Mouse (Mus musculus) right cerebral cortex, postnatal 36 days (tissue): ENCODE measurements around the gene Cfap97.
A peak's percentile ranks its signal among the peaks of the same experiment; 100 is the strongest.
"Not testable (repeated sequence)": the region's sequence is repeated elsewhere in the genome, so short reads cannot be mapped to it uniquely, and the experiment has no call there.

Experiments used
- DNase-seq, 2 experiments: peaks; one replicate each; pipeline ENCODE4 v3.0.0; 2022; ENCODE audit warnings: low spot score in 2 of 2, mixed read lengths in 1 of 2

Gene Cfap97

GRCm38 (mm10) chr8:46151202-46152062, at the start of gene Cfap97:
Cfap97 (plus strand) TSS chr8:46151771.
- peak; percentile 29 to 30 for DNase-seq

GRCm38 (mm10) chr8:46103434-46103833, 48.1 kb upstream of the Cfap97 start:
- no peak for DNase-seq

- DNase-seq, result no peak
Measured at GRCm38 (mm10) chr8:46107690-46108089, 43.9 kb upstream of the Cfap97 start.

GRCm38 (mm10) chr8:46113421-46114170, 38.0 kb upstream of the Cfap97 start:
- DNase-seq, result not testable (repeated sequence)

- peak; percentile 44 to 53 for DNase-seq
Measured at GRCm38 (mm10) chr8:46117172-46117571, 34.4 kb upstream of the Cfap97 start.

- DNase-seq, result no peak
Measured at GRCm38 (mm10) chr8:46119176-46119575, 32.4 kb upstream of the Cfap97 start.

GRCm38 (mm10) chr8:46122498-46122897, 29.1 kb upstream of the Cfap97 start:
- no peak for DNase-seq

GRCm38 (mm10) chr8:46130426-46130825, 21.1 kb upstream of the Cfap97 start:
- DNase-seq, result no peak

GRCm38 (mm10) chr8:46135546-46135945, 16.0 kb upstream of the Cfap97 start:
- not testable (repeated sequence) for DNase-seq

- no peak for DNase-seq
Measured at GRCm38 (mm10) chr8:46137336-46137735, 14.2 kb upstream of the Cfap97 start.

GRCm38 (mm10) chr8:46137843-46138596, 13.6 kb upstream of the Cfap97 start:
- no peak for DNase-seq

GRCm38 (mm10) chr8:46140376-46141120, 11.0 kb upstream of the Cfap97 start:
- no peak for DNase-seq

GRCm38 (mm10) chr8:46141688-46142087, 9.9 kb upstream of the Cfap97 start:
- no peak for DNase-seq

- no peak for DNase-seq
Measured at GRCm38 (mm10) chr8:46142498-46143081, 9.0 kb upstream of the Cfap97 start.

GRCm38 (mm10) chr8:46143470-46143869, 8.1 kb upstream of the Cfap97 start:
- DNase-seq, result no peak

GRCm38 (mm10) chr8:46143924-46144323, 7.6 kb upstream of the Cfap97 start:
- DNase-seq, result no peak

- DNase-seq, result no peak
Measured at GRCm38 (mm10) chr8:46146173-46146572, 5.4 kb upstream of the Cfap97 start.

GRCm38 (mm10) chr8:46149306-46149705, 2.3 kb upstream of the Cfap97 start:
- no peak for DNase-seq

- DNase-seq, result no peak
Measured at GRCm38 (mm10) chr8:46149782-46150181, 1.8 kb upstream of the Cfap97 start.

GRCm38 (mm10) chr8:46152064-46153031, 777 bp downstream of the Cfap97 start, which contains the start of gene Snx25:
Snx25 (minus strand) TSS chr8:46152159.
- peak; percentile 72 to 80 for DNase-seq
